Mouse (Mus musculus): ENCODE results near the gene Gsdma.

DNA sequence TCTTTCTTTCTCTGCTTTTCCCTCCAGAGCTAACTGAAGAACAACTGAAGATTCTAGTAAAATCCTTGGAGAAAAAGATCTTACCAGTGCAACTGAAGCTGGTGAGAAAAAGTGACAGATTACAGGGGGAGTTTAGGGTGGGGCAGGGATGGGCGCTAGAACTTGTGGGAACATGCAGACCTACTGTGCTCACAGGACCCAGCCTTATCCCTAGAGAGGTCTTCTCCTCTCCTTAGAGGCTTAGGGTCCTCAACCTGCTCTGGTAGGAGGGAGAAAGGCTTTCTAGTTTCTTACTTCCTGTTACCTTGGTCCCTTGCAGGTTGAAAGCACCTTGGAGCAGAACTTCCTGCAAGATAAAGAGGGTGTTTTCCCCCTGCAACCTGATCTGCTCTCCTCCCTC, 26.6 kb upstream of the Gsdma start:
- no peak for TF ChIP-seq CTCF (IDR thresholded peaks at IDR 0.05; ENCODE audit: insufficient read depth, low read depth, low read length)
- no peak for TF ChIP-seq POLR2A (IDR thresholded peaks at IDR 0.05; ENCODE audit: insufficient read depth, low read depth, low read length)

Data from olfactory bulb, adult 2 months (tissue).